ENCODE assay signal across 8 mouse cellular contexts in genomic region chr4:116995131-116995797, GRCm38 (mm10). TPM values are rescaled to one million over a fixed set of nuclear protein-coding genes. Genes with fewer than 3 reads are reported as not detected.
A peak's percentile ranks its signal among the peaks of the same experiment; 100 is the strongest.
DNase-seq lines count a peak whose midpoint lies in the region; ATAC-seq and TF ChIP-seq lines count a peak whose summit lies in the region.

Hectd3 (plus strand) TSS chr4:116995317.

- peak within 1 kb of the TSS; percentile 57; the same call in 1 of the 2 replicates for H3K27ac ChIP-seq in forebrain, embryonic 11.5 days (ENCODE audit: low read depth, low read length)
- peak within 1 kb of the TSS; percentile 56 for H3K27ac ChIP-seq in lung, embryonic 14.5 days (ENCODE audit: low read depth)

- H3K4me2 ChIP-seq in forebrain, embryonic 11.5 days (ENCODE audit: low read depth, low read length, severe bottlenecking), result peak within 1 kb of the TSS; percentile 98
- peak within 1 kb of the TSS; percentile 97 for H3K4me2 ChIP-seq in lung, embryonic 14.5 days

- no peaks in the 10 kb centered on the region for H3K27me3 ChIP-seq in G1E (ENCODE audit: insufficient read depth, low read length)
- H3K27me3 ChIP-seq in forebrain, embryonic 11.5 days (ENCODE audit: control insufficient read depth, insufficient read depth, low read length), result no peaks in the 10 kb centered on the region
- H3K27me3 ChIP-seq in lung, embryonic 14.5 days (ENCODE audit: insufficient read depth, low read length), result no peaks in the 10 kb centered on the region

- DNase-seq in G1E (ENCODE audit: low spot score), result peak; percentile 83
- peak; percentile 64 for DNase-seq in c-Kit-positive CD71-negative TER-119-negative erythroid progenitor cells, embryonic 14.5 days (ENCODE audit: low read depth)
- peak; percentile 82 for DNase-seq in forebrain, embryonic 11.5 days (ENCODE audit: low spot score)
- DNase-seq in heart, postnatal 14 days, result peak; percentile 65 to 71
- DNase-seq in kidney, postnatal 4 days, result peak; percentile 72 to 85
- peak; percentile 74 for DNase-seq in lung, embryonic 14.5 days
- peak; percentile 61 for DNase-seq in thymus, postnatal 25 days

- no peaks in the 10 kb centered on the region for H3K9me3 ChIP-seq in G1E (replicated peaks)
- no peaks in the 10 kb centered on the region for H3K9me3 ChIP-seq in forebrain, embryonic 11.5 days (ENCODE audit: control insufficient read depth, low read length)
- no peaks in the 10 kb centered on the region for H3K9me3 ChIP-seq in lung, embryonic 14.5 days (ENCODE audit: low read depth, low read length)

- ATAC-seq in G1E (ENCODE audit: extremely low read depth, insufficient number of reproducible peaks, low FRiP score, poor library complexity, severe bottlenecking), result no peak
- peak; percentile 63 for ATAC-seq in forebrain, embryonic 11.5 days (replicated peaks; ENCODE audit: low FRiP score)
- peak; percentile 62 for ATAC-seq in lung, embryonic 14.5 days (ENCODE audit: insufficient read depth)
- peak; percentile 35 for ATAC-seq in neutrophil, adult 5-6 weeks (ENCODE audit: extremely low read depth, insufficient number of reproducible peaks, low FRiP score, poor library complexity, severe bottlenecking)

- TF ChIP-seq CTCF in G1E (IDR thresholded peaks at IDR 0.05; ENCODE audit: low read depth, low read length), result no peak
- no peak for TF ChIP-seq CTCF in lung, embryonic 14.5 days (IDR thresholded peaks at IDR 0.05; ENCODE audit: low read depth)

- peak within 1 kb of the TSS; percentile 96 for H3K4me3 ChIP-seq in G1E (ENCODE audit: low read depth, low read length)
- peak within 1 kb of the TSS; percentile 90 for H3K4me3 ChIP-seq in forebrain, embryonic 11.5 days (ENCODE audit: low read depth, low read length)
- peak within 1 kb of the TSS; percentile 86 for H3K4me3 ChIP-seq in lung, embryonic 14.5 days (ENCODE audit: low read depth, low read length)

- H3K9ac ChIP-seq in forebrain, embryonic 11.5 days (ENCODE audit: low read length), result peak within 1 kb of the TSS; percentile 77
- H3K9ac ChIP-seq in lung, embryonic 14.5 days, result peak within 1 kb of the TSS; percentile 72

- peaks cover 50% of the 10 kb centered on the region for H3K4me1 ChIP-seq in G1E (ENCODE audit: insufficient read depth, low read depth, low read length)
- peaks cover 14% of the 10 kb centered on the region for H3K4me1 ChIP-seq in forebrain, embryonic 11.5 days (replicated peaks; ENCODE audit: control insufficient read depth, insufficient read depth, low read length)
- no peaks in the 10 kb centered on the region for H3K4me1 ChIP-seq in lung, embryonic 14.5 days (ENCODE audit: insufficient read depth)

- intact Hi-C loops in heart, postnatal 14 days (cut with DNase I), result no loop called here

- under 1% methylated on average over 58 of the region's 58 CpGs for WGBS in forebrain, embryonic 11.5 days
- under 1% methylated on average over 58 of the region's 58 CpGs for WGBS in lung, embryonic 14.5 days

- H3K36me3 ChIP-seq in G1E (replicated peaks), result peaks cover 66% of the 10 kb centered on the region
- no peaks in the 10 kb centered on the region for H3K36me3 ChIP-seq in forebrain, embryonic 11.5 days (ENCODE audit: control insufficient read depth, insufficient read depth, low read length)
- H3K36me3 ChIP-seq in lung, embryonic 14.5 days (ENCODE audit: insufficient read depth), result peaks cover 31% of the 10 kb centered on the region

RNA-seq across cellular contexts. Expression of gene Hectd3, which starts in this region (rescaled TPM):
- total RNA-seq in G1E (2014; fragmentation: Nextera tagmentation) (12.0 and 12.5 TPM in 2 replicates), G1E (2017) (19.2 TPM in 2 replicates)
- 14.3 and 25.8 TPM in 2 replicates for polyA plus RNA-seq in G1E (2012)
- polyA plus RNA-seq in forebrain, embryonic 11.5 days (2014; fragmentation: Nextera tagmentation; extraction: Ambion mirVana), result 12.7 and 13.7 TPM in 2 replicates
- total RNA-seq in heart, postnatal 14 days (2021), result 10 to 100 TPM; 18.6 to 18.9 TPM
- polyA plus RNA-seq in lung, embryonic 14.5 days (2014; fragmentation: Nextera tagmentation; extraction: Ambion mirVana), result 7.9 and 9.1 TPM in 2 replicates
- 41.3 and 50.8 TPM in 2 replicates for total RNA-seq in neutrophil, adult 5-6 weeks (2017)
